Mouse (Mus musculus) lung, postnatal 0 days (tissue): ENCODE measurements around the gene Igf2r. TPM values are rescaled to one million over a fixed set of nuclear protein-coding genes. Genes with fewer than 3 reads are reported as not detected.
A peak's percentile ranks its signal among the peaks of the same experiment; 100 is the strongest.

Experiments used
- ATAC-seq: fragments of 200-750 bp; cut with Nextera tagmentation; 2 replicates; pipeline ENCODE4 v1.8.0; 2017; ENCODE audit warnings: moderate library complexity
- DNase-seq: peaks from one replicate; pipeline ENCODE4 v3.0.0-alpha.2; 2016; ENCODE audit warnings: low spot score
- H3K27ac ChIP-seq: fragments of 300-500 bp; sonication (generic); 2 replicates; pipeline ENCODE4 v1.5.1; 2014; ENCODE audit warnings: antibody characterized with exemption, mild to moderate bottlenecking, low read length, mixed read lengths
- H3K27me3 ChIP-seq: fragments of 300-500 bp; sonication (generic); replicated peaks from 2 replicates; pipeline ENCODE4 v1.6.1; 2014; ENCODE audit warnings: low read length, mixed read lengths; ENCODE audit not compliant: insufficient read depth
- H3K36me3 ChIP-seq: fragments of 300-500 bp; sonication (generic); 2 replicates; pipeline ENCODE4 v1.6.1; 2014; ENCODE audit warnings: low read length, mixed read lengths; ENCODE audit not compliant: insufficient read depth
- H3K4me1 ChIP-seq: fragments of 300-500 bp; sonication (generic); 2 replicates; pipeline ENCODE4 v1.6.1; 2014; ENCODE audit warnings: antibody characterized with exemption, low read depth, low read length, mixed read lengths; ENCODE audit not compliant: insufficient read depth
- H3K4me2 ChIP-seq: fragments of 300-500 bp; sonication (generic); replicated peaks from 2 replicates; pipeline ENCODE4 v1.6.1; 2014; ENCODE audit warnings: low read depth, mild to moderate bottlenecking, low read length, moderate library complexity, mixed read lengths
- H3K4me3 ChIP-seq: fragments of 300-500 bp; sonication (generic); 2 replicates; pipeline ENCODE4 v1.5.1; 2014; ENCODE audit warnings: low read depth, low read length
- H3K9ac ChIP-seq: fragments of 300-500 bp; sonication (generic); replicated peaks from 2 replicates; pipeline ENCODE4 v1.6.1; 2014; ENCODE audit warnings: low read depth, mild to moderate bottlenecking
- H3K9me3 ChIP-seq: fragments of 300-500 bp; sonication (generic); 2 replicates; pipeline ENCODE4 v1.6.1; 2016; ENCODE audit warnings: low read length, mixed read lengths
- CTCF ChIP-seq: IDR thresholded peaks from 2 replicates; pipeline ENCODE4 v1.5.1; 2016; ENCODE audit warnings: antibody characterized with exemption, mild to moderate bottlenecking
- EP300 ChIP-seq: IDR thresholded peaks from 2 replicates; pipeline ENCODE4 v1.6.1; 2016; ENCODE audit warnings: antibody characterized with exemption, mild to moderate bottlenecking, control low read depth
- WGBS: fragments of 180-500 bp; shearing (Covaris S2); extraction: QIAGEN DNeasy Blood & Tissue Kit; methylation state at CpG from one replicate; pipeline ENCODE4 v1.1.7; 2014; 5-methylcytosine and 5-hydroxymethylcytosine counted together
- polyA plus RNA-seq: library from polyadenylated mRNA; unstranded; fragments of >200 nt; fragmentation: Nextera tagmentation; extraction: Ambion mirVana; gene quantifications from 2 replicates; pipeline ENCODE4 v1.2.1, GENCODE M21; 2015

Gene Igf2r
- polyA plus RNA-seq, 1 experiment from 2014 or later = 26.7 TPM

DNA sequence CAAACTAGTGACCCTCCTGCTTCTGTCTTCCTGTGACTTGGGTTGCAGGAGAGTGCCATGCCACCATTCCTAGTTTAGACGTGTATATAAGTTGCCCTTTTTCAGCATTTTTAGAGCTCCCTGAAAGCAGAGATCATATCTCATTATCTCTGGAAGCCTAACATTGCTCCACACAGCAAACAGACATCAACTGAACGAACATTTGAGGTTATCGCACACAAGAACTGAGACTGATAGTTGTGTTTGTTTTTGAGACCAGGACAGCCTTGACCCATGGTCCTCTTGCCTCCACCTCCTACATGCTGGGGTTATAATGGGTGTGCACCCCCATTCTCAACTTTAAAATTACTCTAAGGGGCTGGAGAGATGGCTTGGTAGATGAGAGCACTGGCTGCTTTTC is 27.2 kb upstream of the Igf2r start:
- TF ChIP-seq CTCF (no peak), EP300 (no peak)
- Histone ChIP-seq H3K9me3 (no peaks in the 10 kb centered on the region), H3K36me3 (no peaks in the 10 kb centered on the region), H3K27me3 (no peaks in the 10 kb centered on the region), H3K9ac (no peak overlapping the region), H3K4me3 (no peak overlapping the region), H3K27ac (no peak overlapping the region), H3K4me1 (peaks cover 20% of the 10 kb centered on the region), H3K4me2 (no peak overlapping the region)
- no peak for ATAC-seq
- DNase-seq = no peak
- 55% methylated on average over 3 of the region's 3 CpGs for WGBS

DNA sequence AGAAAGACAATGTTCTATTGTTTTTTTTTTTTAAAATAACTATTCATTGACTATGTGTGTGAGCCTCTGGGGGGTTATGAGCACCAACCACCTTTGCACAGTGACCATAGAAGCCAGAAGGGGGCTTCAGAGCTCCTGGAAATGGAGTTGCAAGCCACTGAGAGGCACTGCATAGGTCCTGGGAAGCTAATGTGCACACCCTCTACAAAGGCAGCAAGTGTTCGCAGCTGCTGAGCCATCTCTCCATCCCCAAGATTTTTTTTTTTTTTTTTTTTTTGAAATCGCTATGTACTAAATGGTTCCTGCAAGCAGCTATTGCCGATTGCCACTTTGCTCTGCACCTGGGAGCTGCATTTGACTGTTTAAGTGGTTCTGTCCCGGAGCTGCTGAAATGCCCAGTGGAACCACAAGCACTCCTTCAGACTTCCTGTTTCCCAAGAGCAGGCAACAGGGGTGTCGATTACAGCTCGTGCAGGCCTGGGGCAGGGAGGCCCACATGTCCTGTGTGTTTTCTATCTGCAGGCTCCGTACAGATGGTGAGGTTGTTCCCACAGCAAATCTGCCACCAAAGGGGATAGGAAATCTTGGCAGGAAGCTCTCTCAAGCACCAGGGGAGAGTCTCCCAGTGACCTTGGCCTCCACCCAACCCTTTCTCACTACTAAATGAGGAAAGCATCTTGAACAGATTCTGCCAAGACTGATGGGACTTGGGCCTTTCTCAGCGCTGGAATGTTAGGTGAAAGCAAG is 24.4 kb upstream of the Igf2r start:
- peak overlapping the region; percentile 81 for H3K27ac ChIP-seq
- H3K4me3 ChIP-seq = no peak overlapping the region
- H3K9ac ChIP-seq = no peak overlapping the region
- 7% methylated on average over 8 of the region's 8 CpGs for WGBS
- TF ChIP-seq CTCF = peak; percentile 19
- TF ChIP-seq EP300 = no peak
- no peaks in the 10 kb centered on the region for H3K9me3 ChIP-seq
- H3K4me2 ChIP-seq = no peak overlapping the region
- H3K4me1 ChIP-seq = peaks cover 30% of the 10 kb centered on the region
- H3K36me3 ChIP-seq = no peaks in the 10 kb centered on the region
- peak; percentile 87 for DNase-seq
- H3K27me3 ChIP-seq = no peaks in the 10 kb centered on the region
- peak; percentile 53 for ATAC-seq

DNA sequence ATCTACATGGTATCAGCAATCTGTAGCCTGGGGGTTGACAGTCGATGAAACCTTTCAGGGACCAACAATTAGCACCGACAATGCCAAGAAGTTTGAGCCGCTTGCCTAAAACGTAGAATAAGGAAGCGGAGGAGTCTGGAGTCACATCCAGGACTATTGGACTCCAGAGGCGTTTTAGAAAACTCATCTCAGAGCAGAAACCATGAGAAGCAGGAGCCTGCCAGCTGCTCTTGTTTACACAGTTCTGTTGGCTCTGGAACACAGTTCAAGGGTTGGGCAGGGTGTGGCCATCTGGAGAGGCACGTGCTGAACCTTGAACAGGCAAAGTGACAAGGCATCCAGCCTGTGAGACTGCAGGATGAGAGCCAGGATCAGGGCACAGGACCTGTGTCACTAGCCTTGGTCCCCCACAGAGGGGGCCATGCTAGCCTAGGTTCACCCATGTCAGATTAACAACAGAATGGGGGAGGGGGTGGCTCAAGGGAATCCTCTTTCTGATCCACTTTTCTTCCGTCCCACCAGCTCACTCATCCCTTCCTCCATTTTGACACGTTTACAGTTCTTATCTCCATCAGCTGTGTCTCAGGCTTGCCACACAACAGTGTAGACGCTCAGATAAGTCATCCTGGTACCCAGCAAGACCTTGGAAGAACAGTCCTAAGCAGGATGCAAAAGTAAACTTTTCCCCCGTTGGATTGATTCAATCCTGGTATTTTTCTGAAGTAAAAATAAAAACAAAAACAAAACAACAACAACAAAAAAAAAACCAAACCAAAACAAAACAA is 23.1 kb upstream of the Igf2r start:
- Histone ChIP-seq H3K36me3 (no peaks in the 10 kb centered on the region), H3K4me2 (no peak overlapping the region), H3K9ac (no peak overlapping the region), H3K9me3 (no peaks in the 10 kb centered on the region), H3K4me3 (no peak overlapping the region), H3K4me1 (peaks cover 30% of the 10 kb centered on the region), H3K27me3 (no peaks in the 10 kb centered on the region), H3K27ac (peak overlapping the region; percentile 74)
- DNase-seq = peak; percentile 93
- 21% methylated on average over 11 of the region's 11 CpGs for WGBS
- ATAC-seq = peak; percentile 78
- TF ChIP-seq EP300 = peak; percentile 73
- TF ChIP-seq CTCF = peak; percentile 21; the same call in 1 of the 2 replicates

DNA sequence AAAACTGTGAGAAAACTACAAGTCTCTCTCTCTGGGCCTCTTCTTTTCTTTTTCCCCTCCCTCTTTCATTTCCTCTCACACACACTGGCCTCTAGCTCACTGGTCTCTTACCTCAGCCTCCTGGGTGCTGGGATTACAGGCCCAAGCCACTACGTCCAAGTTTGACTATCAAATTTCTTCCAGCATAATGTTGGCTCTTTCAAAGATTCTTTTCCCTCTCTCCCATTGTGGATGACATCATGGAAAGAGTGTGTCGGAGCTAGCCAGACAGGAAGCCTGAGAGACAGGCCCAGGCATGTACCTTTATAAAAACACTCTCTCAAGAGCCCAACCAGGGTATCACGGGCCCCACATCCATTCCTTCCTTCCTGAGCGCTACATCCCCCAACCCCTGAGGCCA is 22.0 kb upstream of the Igf2r start:
- H3K9ac ChIP-seq = no peak overlapping the region
- H3K9me3 ChIP-seq = no peaks in the 10 kb centered on the region
- H3K27ac ChIP-seq = peak overlapping the region; percentile 74
- 12% methylated on average over 4 of the region's 4 CpGs for WGBS
- no peaks in the 10 kb centered on the region for H3K36me3 ChIP-seq
- peaks cover 30% of the 10 kb centered on the region for H3K4me1 ChIP-seq
- no peak overlapping the region for H3K4me3 ChIP-seq
- no peak overlapping the region for H3K4me2 ChIP-seq
- H3K27me3 ChIP-seq = no peaks in the 10 kb centered on the region
- peak; percentile 23; the same call in 1 of the 2 replicates for ATAC-seq
- TF ChIP-seq CTCF (no peak), EP300 (peak; percentile 77)
- peak; percentile 80 for DNase-seq

DNA sequence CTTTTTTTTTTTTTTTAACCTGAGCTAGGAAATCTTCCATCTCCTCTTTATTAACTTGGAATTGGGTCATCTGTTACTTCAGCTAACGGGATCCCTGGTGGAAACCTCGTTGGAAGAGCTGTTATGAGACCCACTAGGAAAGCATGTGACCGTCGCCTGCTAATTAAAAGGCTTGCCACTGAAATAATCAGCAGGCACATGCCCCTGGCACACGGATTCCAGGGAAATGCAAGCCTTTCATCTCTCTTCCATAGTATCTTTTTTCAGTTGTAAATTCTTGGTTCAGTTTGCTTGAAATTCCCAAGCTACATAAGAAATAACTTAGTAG is 21.6 kb upstream of the Igf2r start:
- H3K9ac ChIP-seq = no peak overlapping the region
- ATAC-seq (no peak), DNase-seq (no peak)
- no peaks in the 10 kb centered on the region for H3K36me3 ChIP-seq
- H3K27ac ChIP-seq = peak overlapping the region; percentile 74
- TF ChIP-seq EP300 (no peak), CTCF (no peak)
- peaks cover 30% of the 10 kb centered on the region for H3K4me1 ChIP-seq
- 32% methylated on average over 5 of the region's 5 CpGs for WGBS
- H3K4me3 ChIP-seq = no peak overlapping the region
- H3K4me2 ChIP-seq = no peak overlapping the region
- H3K9me3 ChIP-seq = no peaks in the 10 kb centered on the region
- no peaks in the 10 kb centered on the region for H3K27me3 ChIP-seq

DNA sequence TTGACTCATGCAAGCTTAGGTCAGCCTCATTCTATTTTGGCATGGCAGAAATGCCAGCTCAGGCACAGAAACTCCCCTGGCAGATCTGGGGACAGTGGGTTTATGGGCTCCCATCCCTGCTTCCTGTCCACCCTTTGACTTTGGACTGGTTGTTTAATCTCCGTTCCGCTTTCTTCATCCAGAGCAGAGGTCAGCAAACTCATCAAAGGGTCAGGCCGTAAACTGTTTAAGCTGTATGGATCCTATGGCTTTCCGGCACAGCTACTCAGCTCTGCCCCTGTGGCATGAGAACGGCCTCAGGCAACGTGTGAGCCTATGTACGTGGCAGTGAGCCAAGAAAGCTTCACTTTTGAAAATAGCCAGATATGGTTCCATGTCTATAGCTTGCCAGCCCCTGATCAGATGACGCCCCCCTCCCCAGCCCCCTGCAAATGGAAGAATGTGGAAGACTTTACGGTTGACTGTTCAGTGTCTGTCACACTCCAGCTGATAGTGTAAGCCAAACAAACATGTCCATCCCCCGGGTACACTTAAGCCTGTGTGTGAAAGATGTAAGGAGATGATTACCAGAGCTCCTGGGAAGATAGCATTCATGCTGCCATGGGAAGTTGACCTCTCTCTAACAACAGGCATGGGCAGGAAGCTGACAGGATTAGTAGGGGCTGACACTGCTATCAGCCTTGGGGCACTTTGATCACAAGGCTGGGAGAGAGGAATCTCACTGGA is 21.1 kb upstream of the Igf2r start:
- ATAC-seq = peak; percentile 60
- Histone ChIP-seq H3K4me2 (no peak overlapping the region), H3K9me3 (no peaks in the 10 kb centered on the region), H3K36me3 (no peaks in the 10 kb centered on the region), H3K27ac (peak overlapping the region; percentile 74), H3K27me3 (no peaks in the 10 kb centered on the region), H3K4me1 (peaks cover 30% of the 10 kb centered on the region), H3K4me3 (no peak overlapping the region), H3K9ac (no peak overlapping the region; the same call in 1 of the 2 replicates)
- TF ChIP-seq EP300 (peak; percentile 30; the same call in 1 of the 2 replicates), CTCF (no peak)
- 9% methylated on average over 10 of the region's 10 CpGs for WGBS
- peak; percentile 79 for DNase-seq
